Mouse (Mus musculus) NIH3T3 (cell line): ENCODE data around the gene 2210407C18Rik.
A peak's percentile ranks its signal among the peaks of the same experiment; 100 is the strongest.

Experiments used
- DNase-seq: peaks from one replicate; pipeline ENCODE4 v3.0.0-alpha.2; 2012; ENCODE audit warnings: low read depth

The 2210407C18Rik gene

GRCm38 (mm10) chr11:58602062-58602461 is 13.8 kb downstream of the 2210407C18Rik start:
- DNase-seq, result no peak

- no peak for DNase-seq
Measured at GRCm38 (mm10) chr11:58597837-58598236, 18.0 kb downstream of the 2210407C18Rik start.

GRCm38 (mm10) chr11:58594814-58595213 is 21.1 kb downstream of the 2210407C18Rik start, which contains the start of gene Olfr324:
Gene Olfr324, plus strand, starts transcription at chr11:58595114.
- DNase-seq, result no peak

GRCm38 (mm10) chr11:58588620-58589250 is 27.1 kb downstream of the 2210407C18Rik start:
- no peak for DNase-seq

GRCm38 (mm10) chr11:58587898-58588348 is 28.0 kb downstream of the 2210407C18Rik start:
- DNase-seq, result peak; percentile 65

GRCm38 (mm10) chr11:58578636-58579035 is 37.2 kb downstream of the 2210407C18Rik start:
- DNase-seq, result no peak

- no peak for DNase-seq
Measured at GRCm38 (mm10) chr11:58577430-58577829, 38.4 kb downstream of the 2210407C18Rik start, which contains the start of gene Olfr325. Gene Olfr325, plus strand, starts transcription at chr11:58577730.

- DNase-seq, result no peak
Measured at GRCm38 (mm10) chr11:58570405-58570804, 45.5 kb downstream of the 2210407C18Rik start, which contains the start of gene Olfr224. Gene Olfr224, minus strand, starts transcription at chr11:58570553.
